Mouse (Mus musculus): ENCODE data around the gene Psma6. TPM values are rescaled to one million over a fixed set of nuclear protein-coding genes. Genes with fewer than 3 reads are reported as not detected.

Gene Psma6
- polyA plus RNA-seq, 1 experiment = 140 TPM

- Histone ChIP-seq H3K4me1 (ENCODE audit: control insufficient read depth, insufficient read depth, low read length) (peaks cover 40% of the 10 kb centered on the region), H3K4me3 (ENCODE audit: insufficient read depth, low read length) (peak overlapping the region; percentile 56; the same call in 1 of the 2 replicates), H3K27ac (ENCODE audit: insufficient read depth, low read depth, low read length) (peak overlapping the region; percentile 83)
- no peak for TF ChIP-seq CTCF (IDR thresholded peaks at IDR 0.05; ENCODE audit: low read depth, low read length)
- TF ChIP-seq POLR2A (IDR thresholded peaks at IDR 0.05; ENCODE audit: borderline replicate concordance, low read depth, low read length) = no peak
Observed at GRCm38 (mm10) chr12:55466088-55466701, 82.2 kb downstream of the Psma6 start.

- H3K4me3 ChIP-seq (ENCODE audit: insufficient read depth, low read length) = no peak overlapping the region
- H3K4me1 ChIP-seq (ENCODE audit: control insufficient read depth, insufficient read depth, low read length) = peaks cover 46% of the 10 kb centered on the region
- TF ChIP-seq POLR2A (IDR thresholded peaks at IDR 0.05; ENCODE audit: borderline replicate concordance, low read depth, low read length) (no peak), CTCF (IDR thresholded peaks at IDR 0.05; ENCODE audit: low read depth, low read length) (no peak)
- H3K27ac ChIP-seq (ENCODE audit: insufficient read depth, low read depth, low read length) = peak overlapping the region; percentile 83
Observed at GRCm38 (mm10) chr12:55466816-55467215, 82.8 kb downstream of the Psma6 start.

- H3K4me1 ChIP-seq (ENCODE audit: control insufficient read depth, insufficient read depth, low read length) = peaks cover 53% of the 10 kb centered on the region
- H3K4me3 ChIP-seq (ENCODE audit: insufficient read depth, low read length) = no peak overlapping the region
- TF ChIP-seq CTCF (IDR thresholded peaks at IDR 0.05; ENCODE audit: low read depth, low read length) = no peak
- TF ChIP-seq POLR2A (IDR thresholded peaks at IDR 0.05; ENCODE audit: borderline replicate concordance, low read depth, low read length) = no peak
- H3K27ac ChIP-seq (ENCODE audit: insufficient read depth, low read depth, low read length) = peak overlapping the region; percentile 83
Observed at GRCm38 (mm10) chr12:55467331-55468180, 83.5 kb downstream of the Psma6 start.

Other genes with a start within 250 kb of the Psma6 start
- 12.6 and 19.7 TPM in 2 replicates for gene Srp54b, start 229.1 kb upstream of the Psma6 start, polyA plus RNA-seq (2012; ENCODE audit: insufficient read depth, insufficient read length, missing spikeins)
- not detected in 2 replicates for gene 1700047I17Rik2, start 184.6 kb upstream of the Psma6 start, polyA plus RNA-seq (2012; ENCODE audit: insufficient read depth, insufficient read length, missing spikeins)
- 66.9 and 78.6 TPM in 2 replicates for gene Srp54c, start 154.1 kb upstream of the Psma6 start, polyA plus RNA-seq (2012; ENCODE audit: insufficient read depth, insufficient read length, missing spikeins)
- gene 1110008L16Rik, start 84.6 kb upstream of the Psma6 start, polyA plus RNA-seq (2012; ENCODE audit: insufficient read depth, insufficient read length, missing spikeins) = 8.3 and 9.8 TPM in 2 replicates
- gene Ppp2r3c, start 81.2 kb upstream of the Psma6 start, polyA plus RNA-seq (2012; ENCODE audit: insufficient read depth, insufficient read length, missing spikeins) = 19.7 and 24.6 TPM in 2 replicates
- gene Nfkbia, start 108.4 kb downstream of the Psma6 start, polyA plus RNA-seq (2012; ENCODE audit: insufficient read depth, insufficient read length, missing spikeins) = 143 TPM in 2 replicates
- gene Aldoart2, start 181.0 kb downstream of the Psma6 start, polyA plus RNA-seq (2012; ENCODE audit: insufficient read depth, insufficient read length, missing spikeins) = 0.74 TPM in 1 of 2 replicates, not detected in the other
- gene Insm2, start 215.2 kb downstream of the Psma6 start, polyA plus RNA-seq (2012; ENCODE audit: insufficient read depth, insufficient read length, missing spikeins) = not detected in 2 replicates